Mouse (Mus musculus): ENCODE measurements at regions not wholly inside any gene's neighbourhood (a gene's known extent, or its start where the extent isn't known, plus 50 kb on each side); places are given as distances from the start of the nearest gene placed in this dataset.

GRCm38 (mm10) chr1:80098266-80098665, 120.0 kb downstream of the Fam124b start:
- DNase-seq (ENCODE audit: low read depth, low spot score) = no peak
- no peaks in the 10 kb centered on the region for H3K9me3 ChIP-seq (replicated peaks; ENCODE audit: insufficient read depth, low read length)
- no peaks in the 10 kb centered on the region for H3K4me1 ChIP-seq (ENCODE audit: control insufficient read depth in 1 of 2, insufficient read depth in 2 of 2, low read length in 2 of 2)
- H3K79me2 ChIP-seq (ENCODE audit: control insufficient read depth, insufficient read depth, low read length, poor library complexity) = no peaks in the 10 kb centered on the region
- H3K27me3 ChIP-seq (ENCODE audit: control insufficient read depth in 1 of 2, insufficient read depth in 2 of 2, low read length in 2 of 2) = no peaks in the 10 kb centered on the region
- no peak overlapping the region for H3K4me3 ChIP-seq (ENCODE audit: control insufficient read depth in 1 of 2, insufficient read depth in 1 of 2, low read depth in 2 of 2, low read length in 2 of 2)
- no peak overlapping the region for H3K27ac ChIP-seq (ENCODE audit: control insufficient read depth, low read depth, low read length)
- H3K36me3 ChIP-seq (ENCODE audit: control insufficient read depth in 1 of 2, insufficient read depth in 2 of 2, low read length in 2 of 2) = no peaks in the 10 kb centered on the region
- H3K9ac ChIP-seq (ENCODE audit: control insufficient read depth, low read depth, low read length, poor library complexity, severe bottlenecking) = no peak overlapping the region
- TF ChIP-seq MXI1 (IDR thresholded peaks at IDR 0.05; ENCODE audit: low read depth, low read length) = no peak
- no peak for TF ChIP-seq RCOR1 (IDR thresholded peaks at IDR 0.05; ENCODE audit: low read depth, low read length)
- TF ChIP-seq TCF12 (IDR thresholded peaks at IDR 0.05; ENCODE audit: low read depth, low read length) = no peak
- TF ChIP-seq POLR2AphosphoS2 (IDR thresholded peaks at IDR 0.05; ENCODE audit: low read length) = no peak
- no peak for TF ChIP-seq USF2 (IDR thresholded peaks at IDR 0.05; ENCODE audit: borderline replicate concordance in 1 of 2, insufficient read depth in 1 of 2, low read depth in 1 of 2, low read length in 2 of 2)
- no peak for TF ChIP-seq TBP (IDR thresholded peaks at IDR 0.05; ENCODE audit: low read depth, low read length)
- TF ChIP-seq MAX (IDR thresholded peaks at IDR 0.05; ENCODE audit: low read length) = no peak
- TF ChIP-seq ZKSCAN1 (IDR thresholded peaks at IDR 0.05; ENCODE audit: low read depth, low read length) = no peak
- TF ChIP-seq EP300 (IDR thresholded peaks at IDR 0.05; ENCODE audit: low read depth in 1 of 2, low read length in 2 of 2) = no peak
- TF ChIP-seq ZNF384 (IDR thresholded peaks at IDR 0.05; ENCODE audit: low read depth, low read length) = no peak
- no peak for TF ChIP-seq UBTF (IDR thresholded peaks at IDR 0.05; ENCODE audit: borderline replicate concordance, insufficient read depth, low read depth, low read length)
- TF ChIP-seq GATA1 (IDR thresholded peaks at IDR 0.05; ENCODE audit: low read depth, low read length) = no peak

- Histone ChIP-seq H3K9ac (ENCODE audit: control insufficient read depth, low read depth, low read length, poor library complexity, severe bottlenecking) (no peak overlapping the region), H3K9me3 (replicated peaks; ENCODE audit: insufficient read depth, low read length) (no peaks in the 10 kb centered on the region)
- no peak for DNase-seq (ENCODE audit: low read depth, low spot score)
Measured at GRCm38 (mm10) chr1:80091800-80092199, 126.5 kb downstream of the Fam124b start.

DNA sequence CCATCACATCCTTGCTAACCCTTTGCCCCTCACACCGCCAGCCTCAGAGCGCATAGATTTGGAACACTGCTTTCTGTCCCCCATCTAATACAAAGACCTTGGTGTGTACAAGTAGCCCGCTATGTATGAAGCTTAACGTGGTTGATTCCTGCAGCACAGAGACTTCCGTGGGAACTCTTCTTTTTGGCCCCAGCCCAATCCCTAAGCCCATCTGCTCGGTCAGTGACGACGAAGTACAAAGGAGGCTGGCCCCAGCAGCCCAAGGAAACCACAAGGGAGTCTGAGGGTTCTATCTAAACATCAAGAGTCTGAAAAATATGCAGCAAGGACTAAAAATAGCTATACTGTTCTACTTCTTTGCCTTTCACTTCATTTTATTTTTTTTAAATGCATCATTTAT, 126.9 kb downstream of the Fam124b start:
- H3K79me2 ChIP-seq (ENCODE audit: control insufficient read depth, insufficient read depth, low read length, poor library complexity) = no peaks in the 10 kb centered on the region
- TF ChIP-seq ELF1 (IDR thresholded peaks at IDR 0.05; ENCODE audit: low read depth, low read length) = no peak
- TF ChIP-seq GATA1 (IDR thresholded peaks at IDR 0.05; ENCODE audit: low read depth, low read length) = no peak
- TF ChIP-seq RCOR1 (IDR thresholded peaks at IDR 0.05; ENCODE audit: low read depth, low read length) = no peak
- no peak for TF ChIP-seq TAL1 (IDR thresholded peaks at IDR 0.05; ENCODE audit: low read length)
- TF ChIP-seq MAZ (IDR thresholded peaks at IDR 0.05; ENCODE audit: low read depth, low read length) = no peak
- no peak for TF ChIP-seq MXI1 (IDR thresholded peaks at IDR 0.05; ENCODE audit: low read depth, low read length)
- no peak for TF ChIP-seq ZC3H11A (IDR thresholded peaks at IDR 0.05; ENCODE audit: low read depth, low read length)
- TF ChIP-seq ZMIZ1 (IDR thresholded peaks at IDR 0.05; ENCODE audit: low read depth, low read length) = no peak
- TF ChIP-seq GABPA (IDR thresholded peaks at IDR 0.05; ENCODE audit: low read depth, low read length) = no peak
- no peak for TF ChIP-seq TCF12 (IDR thresholded peaks at IDR 0.05; ENCODE audit: low read depth, low read length)
- TF ChIP-seq SIN3A (IDR thresholded peaks at IDR 0.05; ENCODE audit: low read length) = no peak
- TF ChIP-seq HCFC1 (IDR thresholded peaks at IDR 0.05; ENCODE audit: low read depth, low read length) = no peak
- TF ChIP-seq NELFE (IDR thresholded peaks at IDR 0.05; ENCODE audit: low read depth, low read length) = no peak
- TF ChIP-seq MAFK (IDR thresholded peaks at IDR 0.05; ENCODE audit: borderline replicate concordance, low read depth, low read length) = no peak
- TF ChIP-seq ZNF384 (IDR thresholded peaks at IDR 0.05; ENCODE audit: low read depth, low read length) = no peak
- no peaks in the 10 kb centered on the region for H3K36me3 ChIP-seq (ENCODE audit: control insufficient read depth in 1 of 2, insufficient read depth in 2 of 2, low read length in 2 of 2)
- H3K4me3 ChIP-seq (ENCODE audit: control insufficient read depth in 1 of 2, insufficient read depth in 1 of 2, low read depth in 2 of 2, low read length in 2 of 2) = no peak overlapping the region
- H3K9ac ChIP-seq (ENCODE audit: control insufficient read depth, low read depth, low read length, poor library complexity, severe bottlenecking) = no peak overlapping the region
- H3K9me3 ChIP-seq (replicated peaks; ENCODE audit: insufficient read depth, low read length) = no peaks in the 10 kb centered on the region
- H3K27me3 ChIP-seq (ENCODE audit: control insufficient read depth in 1 of 2, insufficient read depth in 2 of 2, low read length in 2 of 2) = no peaks in the 10 kb centered on the region
- no peak for DNase-seq (ENCODE audit: low read depth, low spot score)
- H3K27ac ChIP-seq (ENCODE audit: control insufficient read depth, low read depth, low read length) = no peak overlapping the region
- no peaks in the 10 kb centered on the region for H3K4me1 ChIP-seq (ENCODE audit: control insufficient read depth in 1 of 2, insufficient read depth in 2 of 2, low read length in 2 of 2)

More at GRCm38 (mm10) chr1:80091800-80092199, 126.5 kb downstream of the Fam124b start:
- Histone ChIP-seq H3K79me2 (ENCODE audit: control insufficient read depth, insufficient read depth, low read length, poor library complexity) (no peaks in the 10 kb centered on the region), H3K4me3 (ENCODE audit: control insufficient read depth in 1 of 2, insufficient read depth in 1 of 2, low read depth in 2 of 2, low read length in 2 of 2) (no peak overlapping the region), H3K27me3 (ENCODE audit: control insufficient read depth in 1 of 2, insufficient read depth in 2 of 2, low read length in 2 of 2) (no peaks in the 10 kb centered on the region), H3K4me1 (ENCODE audit: control insufficient read depth in 1 of 2, insufficient read depth in 2 of 2, low read length in 2 of 2) (no peaks in the 10 kb centered on the region), H3K27ac (ENCODE audit: control insufficient read depth, low read depth, low read length) (no peak overlapping the region), H3K36me3 (ENCODE audit: control insufficient read depth in 1 of 2, insufficient read depth in 2 of 2, low read length in 2 of 2) (no peaks in the 10 kb centered on the region)
- TF ChIP-seq MAX (IDR thresholded peaks at IDR 0.05; ENCODE audit: low read length) (no peak), MAZ (IDR thresholded peaks at IDR 0.05; ENCODE audit: low read depth, low read length) (no peak), MYC (IDR thresholded peaks at IDR 0.05; ENCODE audit: low read depth, low read length) (no peak), CHD1 (IDR thresholded peaks at IDR 0.05; ENCODE audit: low read depth, low read length) (no peak)

Measured in MEL (cell line).